Mouse (Mus musculus): ENCODE measurements around the gene Erbb4.

Erbb4 gene

GRCm38 (mm10) chr1:69024858-69025257, 83.0 kb downstream of the Erbb4 start:
- no peak for DNase-seq

DNA sequence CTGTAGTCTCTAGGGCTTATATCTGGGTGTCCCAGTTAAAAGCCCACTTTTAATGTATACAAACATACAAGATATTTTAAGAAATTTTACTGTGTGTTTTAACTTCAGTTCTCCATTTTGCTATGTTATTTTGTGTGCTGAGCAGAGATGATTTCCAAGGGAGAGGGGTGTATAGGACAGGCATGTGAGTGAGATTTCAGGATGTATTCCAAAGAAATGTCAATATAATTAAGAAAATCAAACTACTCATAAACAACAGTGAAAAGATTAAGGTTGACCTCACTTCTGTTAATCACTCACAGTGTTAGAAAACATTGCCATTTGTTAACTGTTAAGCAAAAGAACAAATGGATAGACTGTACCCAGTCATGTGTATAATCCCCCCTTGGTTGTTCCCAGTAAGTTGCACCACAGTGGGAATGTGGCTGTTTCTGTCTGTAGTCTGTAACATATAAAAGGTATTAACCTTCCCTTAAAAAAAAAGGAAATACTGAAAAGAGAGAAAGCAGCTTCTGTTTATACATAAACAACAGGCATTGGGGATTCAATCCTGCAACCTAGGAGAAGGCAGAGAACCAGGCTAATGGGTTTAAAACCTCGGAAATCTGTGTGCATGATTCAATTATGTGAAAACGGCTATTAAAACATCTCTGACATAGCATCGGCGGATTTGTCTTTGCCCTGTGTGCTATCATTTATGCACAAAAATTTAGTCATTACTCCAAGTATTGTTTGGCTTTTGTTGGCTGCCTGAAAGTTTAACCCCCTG, 84.5 kb downstream of the Erbb4 start:
- no peak for DNase-seq

DNA sequence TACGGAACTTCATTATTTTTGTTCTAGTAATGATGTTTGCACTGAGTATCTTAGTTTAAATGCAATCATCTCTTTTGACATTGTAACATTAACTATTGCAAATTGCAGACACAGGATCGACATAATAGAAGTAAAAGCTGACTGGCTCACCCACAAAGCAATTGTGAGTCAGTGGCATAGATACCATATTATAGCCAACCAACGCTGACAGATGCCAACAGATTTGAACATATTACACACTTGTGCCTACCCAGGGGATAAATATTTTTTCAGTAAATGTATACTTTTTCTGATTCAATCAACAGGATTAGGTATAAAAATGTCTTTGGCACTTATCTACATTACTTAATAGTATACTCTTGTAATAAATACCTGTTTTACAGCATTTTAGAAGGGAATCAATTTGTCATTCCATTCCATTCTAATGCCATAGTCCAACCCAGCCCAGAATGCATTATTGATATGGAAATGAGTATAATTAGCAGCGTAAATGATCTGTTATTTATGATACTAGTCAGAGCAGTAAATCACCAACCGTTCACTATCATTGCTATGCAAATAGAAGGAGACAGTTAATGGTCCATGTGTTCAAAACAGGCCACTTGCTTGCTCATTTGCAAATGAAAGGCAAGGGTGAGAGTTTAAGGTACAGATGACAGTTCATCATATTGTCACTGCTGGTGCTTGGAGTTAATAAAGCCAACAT, 97.9 kb downstream of the Erbb4 start:
- no peak for DNase-seq

GRCm38 (mm10) chr1:69001371-69001770, 106.5 kb downstream of the Erbb4 start:
- no peak for DNase-seq

GRCm38 (mm10) chr1:68979251-68979650, 128.6 kb downstream of the Erbb4 start:
- no peak for DNase-seq

DNA sequence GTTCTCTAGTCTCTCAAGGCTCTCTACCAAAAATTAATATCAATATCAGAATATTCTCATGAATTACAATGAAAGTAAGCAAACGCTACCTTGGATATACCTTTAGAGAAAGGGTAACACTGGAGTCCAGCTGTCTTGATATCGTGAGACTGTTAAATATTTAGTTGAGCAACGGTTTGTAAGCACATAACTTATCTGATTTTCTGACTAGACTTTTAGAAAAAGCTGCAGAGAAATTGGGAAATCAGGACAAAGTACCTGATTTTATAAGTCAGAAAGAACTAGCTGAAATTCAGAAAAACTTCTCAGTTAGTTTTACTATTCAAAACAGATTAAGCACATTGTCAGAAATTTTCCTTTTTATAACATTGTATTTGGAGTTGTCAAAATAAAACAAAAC, 129.3 kb downstream of the Erbb4 start:
- DNase-seq, result no peak

- DNase-seq, result peak; percentile 25 to 70
Measured at GRCm38 (mm10) chr1:68973355-68974127, 134.3 kb downstream of the Erbb4 start.

- no peak for DNase-seq
Measured at GRCm38 (mm10) chr1:68964127-68964526, 143.7 kb downstream of the Erbb4 start.

- DNase-seq, result no peak
Measured at GRCm38 (mm10) chr1:68961365-68962116, 146.3 kb downstream of the Erbb4 start.

DNA sequence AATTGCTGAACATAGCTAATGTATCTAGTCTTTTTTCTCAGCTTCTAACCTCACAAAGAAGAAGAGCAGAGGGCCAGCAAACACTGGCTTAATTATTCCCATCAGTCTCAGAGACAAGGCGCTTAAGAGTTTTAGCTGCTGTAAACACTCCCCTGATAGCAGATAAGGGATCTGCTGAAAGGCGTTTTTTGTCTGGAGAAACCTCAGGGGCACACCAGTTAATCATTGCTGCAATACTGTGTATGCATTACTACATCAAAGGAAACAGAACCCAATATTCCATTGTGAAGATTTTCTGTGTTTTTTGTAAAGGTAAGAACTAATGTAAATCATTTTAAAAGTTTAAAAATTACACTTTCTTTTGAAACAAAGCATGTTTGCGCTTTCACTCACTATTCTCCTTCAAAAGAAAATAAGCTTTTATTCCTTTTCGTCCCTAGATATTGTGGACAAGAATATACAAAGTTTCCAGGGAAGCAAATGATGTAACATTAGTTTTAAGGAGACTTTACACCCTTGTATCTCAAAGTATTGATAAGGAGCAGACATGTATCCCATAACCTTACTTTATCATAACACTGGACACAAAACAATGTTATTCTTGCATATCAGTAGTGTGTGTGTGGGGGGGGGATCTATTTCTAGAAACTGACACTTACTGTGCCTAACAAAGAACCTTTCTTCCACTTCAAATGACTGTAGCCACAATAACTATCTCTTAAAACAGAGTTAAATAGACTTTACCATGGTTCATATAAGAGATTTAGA, 150.9 kb downstream of the Erbb4 start:
- no peak for DNase-seq

GRCm38 (mm10) chr1:68955482-68955881, 152.4 kb downstream of the Erbb4 start:
- DNase-seq, result no peak

GRCm38 (mm10) chr1:68943141-68943540, 164.7 kb downstream of the Erbb4 start:
- DNase-seq, result peak in 1 of 2 experiments; percentile 1

- DNase-seq, result no peak
Measured at GRCm38 (mm10) chr1:68934804-68935203, 173.1 kb downstream of the Erbb4 start.

DNA sequence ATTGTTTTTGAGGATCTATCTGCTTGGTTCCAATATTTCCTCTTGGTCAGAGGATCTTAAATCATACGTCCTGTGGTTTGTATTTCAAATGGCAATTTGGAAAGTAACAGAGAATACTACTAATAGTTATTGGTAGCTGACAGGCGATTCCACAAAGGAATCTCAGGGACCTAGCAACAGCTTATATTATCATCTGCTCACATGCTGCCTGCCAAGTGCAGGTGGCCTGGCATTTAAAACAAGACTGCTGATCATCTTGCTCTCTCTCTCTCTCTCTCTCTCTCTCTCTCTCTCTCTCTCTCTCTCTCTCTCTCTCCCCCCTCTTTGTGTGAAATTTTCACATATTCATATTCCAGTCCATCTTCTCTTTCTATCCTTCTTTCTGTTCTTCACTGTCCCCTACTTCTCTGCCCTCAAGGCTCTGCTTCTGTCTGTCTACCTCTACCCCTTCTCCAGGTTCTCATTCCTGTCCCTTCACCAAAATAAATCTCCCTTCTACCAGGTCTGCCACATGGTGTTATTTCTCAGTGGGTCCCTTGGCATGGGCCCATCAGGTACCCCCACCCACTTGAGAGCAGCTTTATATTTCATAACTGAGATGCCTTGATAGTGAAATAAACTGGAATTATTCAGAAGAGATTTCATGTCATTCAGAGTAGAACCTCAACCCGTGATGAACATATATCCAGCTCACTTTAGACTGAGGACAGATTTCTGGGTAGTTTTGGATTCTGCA, 174.4 kb downstream of the Erbb4 start:
- no peak for DNase-seq

DNA sequence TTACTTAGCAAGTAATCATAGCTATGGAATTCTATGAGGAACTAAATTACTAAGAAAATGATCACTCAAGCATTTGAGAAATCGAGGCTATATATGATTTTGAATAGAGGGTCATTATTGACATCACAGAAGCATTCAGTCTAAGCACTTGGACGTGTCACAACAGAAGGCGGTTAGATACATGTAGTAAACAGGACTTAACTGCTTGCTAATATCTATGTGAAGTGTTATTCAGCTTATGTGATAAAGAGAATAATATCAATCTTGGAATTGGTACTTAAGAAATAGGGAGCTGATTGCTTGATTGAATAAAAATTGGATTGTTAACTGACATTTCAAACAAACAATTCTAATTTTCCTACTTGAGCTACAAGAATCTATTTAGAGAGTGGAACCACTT, 190.0 kb downstream of the Erbb4 start:
- no peak for DNase-seq

DNA sequence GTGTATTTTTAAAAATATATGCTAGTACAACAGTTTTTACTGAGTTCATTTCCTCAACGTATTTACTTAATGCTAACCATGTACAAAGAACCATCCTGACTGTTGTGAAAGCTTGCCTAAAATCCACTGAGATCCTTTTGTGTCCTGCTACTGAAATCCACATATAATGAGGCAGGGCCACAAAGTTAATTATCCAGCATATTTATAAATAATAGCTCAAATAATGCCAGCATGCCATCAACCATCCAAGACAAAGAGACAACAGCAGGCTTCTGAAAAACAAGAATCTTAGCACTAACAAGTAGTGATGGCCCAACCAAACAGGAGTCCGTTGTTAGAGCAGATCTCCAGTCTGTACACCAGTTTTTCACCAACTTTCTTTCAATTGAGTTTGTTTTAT, 215.8 kb downstream of the Erbb4 start:
- DNase-seq, result no peak

- DNase-seq, result no peak
Measured at GRCm38 (mm10) chr1:68886823-68887222, 221.0 kb downstream of the Erbb4 start.

- no peak for DNase-seq
Measured at GRCm38 (mm10) chr1:68874954-68875353, 232.9 kb downstream of the Erbb4 start.

DNA sequence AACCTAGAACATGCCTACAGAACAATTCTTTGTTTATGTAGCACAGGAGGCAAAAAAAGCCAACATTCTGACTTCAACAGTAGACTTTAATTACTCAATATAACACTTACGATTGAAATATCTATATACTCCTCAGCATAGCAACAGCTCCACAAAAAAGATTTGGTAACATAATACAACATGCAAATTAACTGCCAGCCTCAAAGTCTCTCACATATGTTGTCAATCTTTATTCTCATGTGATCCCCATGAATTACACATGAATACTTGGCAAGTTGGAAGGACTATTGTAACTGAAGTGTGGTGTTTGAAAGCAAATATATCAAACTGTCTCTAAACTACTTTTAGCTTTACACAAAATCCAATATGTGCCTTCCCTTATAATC, 234.2 kb downstream of the Erbb4 start:
- no peak for DNase-seq

DNA sequence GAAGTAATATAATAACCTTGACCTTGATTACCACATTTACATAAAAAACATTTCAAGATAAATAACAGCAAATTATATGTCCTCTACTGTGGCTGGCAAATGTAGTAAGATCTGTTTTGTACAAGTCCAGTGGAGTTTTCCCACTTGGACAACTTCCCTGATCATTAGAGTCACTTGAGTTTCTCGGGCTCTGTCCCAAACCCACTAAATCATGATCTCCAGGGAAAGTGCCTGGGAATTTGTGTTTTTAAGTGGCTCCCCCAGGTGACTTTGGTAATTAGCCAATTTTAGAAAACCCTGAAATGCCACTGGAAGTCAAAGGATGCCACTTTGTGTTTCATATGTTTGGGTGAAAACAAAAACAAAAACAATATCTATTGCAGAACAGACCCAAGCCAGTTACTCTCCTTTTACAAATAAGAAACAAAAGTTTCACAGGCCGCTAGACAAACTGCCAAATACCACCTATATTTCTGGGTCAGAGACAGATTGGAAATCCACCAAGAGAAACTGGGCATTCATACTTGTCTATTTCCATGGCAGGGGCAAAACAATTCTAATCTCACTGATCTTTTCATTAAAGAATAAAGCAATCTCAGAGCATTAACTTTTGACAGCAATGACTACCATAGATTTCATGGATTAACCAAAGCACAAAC, 234.8 kb downstream of the Erbb4 start:
- DNase-seq, result no peak

- DNase-seq, result no peak
Measured at GRCm38 (mm10) chr1:68860341-68860740, 247.5 kb downstream of the Erbb4 start.

All from lung, adult 18-20 months (tissue).